Mouse (Mus musculus) retina, postnatal 7 days (tissue): ENCODE results near the gene Lsm2.
"Not testable (repeated sequence)": the region's sequence is repeated elsewhere in the genome, so short reads cannot be mapped to it uniquely, and the experiment has no call there.

Source experiments
- DNase-seq: peaks from one replicate; pipeline ENCODE4 v3.0.0-alpha.2; 2012; ENCODE audit warnings: low read depth, low spot score

Gene Lsm2

DNA sequence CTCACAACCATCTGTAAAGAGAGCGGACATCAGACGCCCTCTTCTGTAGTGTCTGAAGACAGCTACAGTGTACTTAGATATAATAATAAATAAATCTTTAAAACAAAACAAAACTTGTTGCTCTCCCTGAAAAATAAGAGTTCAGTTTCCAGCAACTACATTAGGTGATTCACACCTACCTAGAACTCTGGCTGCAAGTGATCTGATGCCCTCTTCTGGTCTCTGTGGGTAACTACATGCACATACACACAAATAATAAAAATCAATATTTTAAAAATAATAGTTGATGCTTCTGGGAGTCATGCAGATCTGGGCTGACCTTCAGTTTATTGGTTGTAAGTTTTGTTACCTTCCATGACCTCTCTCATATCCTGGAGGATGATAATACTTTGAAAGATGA, 2.6 kb downstream of the Lsm2 start:
- no peak for DNase-seq

DNA sequence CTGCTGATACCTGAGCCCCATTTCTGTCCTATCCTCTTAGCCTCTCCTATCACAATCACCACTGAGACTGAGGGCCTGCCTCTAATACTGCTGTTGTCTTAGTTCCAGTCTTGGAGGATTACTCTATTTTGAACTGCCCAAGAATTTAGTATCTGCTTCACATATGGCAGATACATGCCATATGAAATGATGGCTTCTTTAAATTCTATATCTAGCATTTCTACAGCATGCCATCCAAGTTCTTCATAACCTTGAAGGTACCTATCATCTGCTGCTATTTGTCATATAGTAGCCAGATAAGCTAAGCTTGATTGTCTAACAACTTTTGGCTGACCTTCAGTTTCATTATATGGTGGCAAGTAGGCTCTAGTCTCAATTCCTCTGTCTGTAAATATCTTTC, 13.1 kb downstream of the Lsm2 start:
- DNase-seq = no peak

DNA sequence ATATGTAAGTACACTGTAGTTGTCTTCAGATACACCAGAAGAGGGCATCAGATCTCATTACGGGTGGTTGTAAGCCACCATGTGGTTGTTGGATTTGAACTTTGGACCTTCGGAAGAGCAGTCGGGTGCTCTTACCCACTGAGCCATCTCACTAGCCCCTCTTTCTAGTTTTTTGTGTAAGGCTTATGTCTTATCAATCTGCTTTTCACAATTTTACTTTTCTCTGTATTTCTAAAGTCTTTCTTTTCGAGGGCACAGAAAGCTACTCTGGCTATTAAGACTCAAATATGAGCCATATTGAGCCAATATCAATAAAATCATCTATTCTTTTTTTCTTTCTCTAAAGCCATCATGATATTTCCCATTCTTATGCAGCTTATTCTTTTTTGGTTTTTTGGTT, 13.5 kb downstream of the Lsm2 start:
- DNase-seq = not testable (repeated sequence)

- DNase-seq = not testable (repeated sequence)
Measured at GRCm38 (mm10) chr17:34995927-34996326, 14.3 kb downstream of the Lsm2 start.

GRCm38 (mm10) chr17:34996411-34997141, 14.9 kb downstream of the Lsm2 start:
- no peak for DNase-seq

- no peak for DNase-seq
Measured at GRCm38 (mm10) chr17:34997142-34997483, 15.5 kb downstream of the Lsm2 start.

- no peak for DNase-seq
Measured at GRCm38 (mm10) chr17:34998526-34999430, 17.1 kb downstream of the Lsm2 start.

- not testable (repeated sequence) for DNase-seq
Measured at GRCm38 (mm10) chr17:34999871-35000716, 18.4 kb downstream of the Lsm2 start.

DNA sequence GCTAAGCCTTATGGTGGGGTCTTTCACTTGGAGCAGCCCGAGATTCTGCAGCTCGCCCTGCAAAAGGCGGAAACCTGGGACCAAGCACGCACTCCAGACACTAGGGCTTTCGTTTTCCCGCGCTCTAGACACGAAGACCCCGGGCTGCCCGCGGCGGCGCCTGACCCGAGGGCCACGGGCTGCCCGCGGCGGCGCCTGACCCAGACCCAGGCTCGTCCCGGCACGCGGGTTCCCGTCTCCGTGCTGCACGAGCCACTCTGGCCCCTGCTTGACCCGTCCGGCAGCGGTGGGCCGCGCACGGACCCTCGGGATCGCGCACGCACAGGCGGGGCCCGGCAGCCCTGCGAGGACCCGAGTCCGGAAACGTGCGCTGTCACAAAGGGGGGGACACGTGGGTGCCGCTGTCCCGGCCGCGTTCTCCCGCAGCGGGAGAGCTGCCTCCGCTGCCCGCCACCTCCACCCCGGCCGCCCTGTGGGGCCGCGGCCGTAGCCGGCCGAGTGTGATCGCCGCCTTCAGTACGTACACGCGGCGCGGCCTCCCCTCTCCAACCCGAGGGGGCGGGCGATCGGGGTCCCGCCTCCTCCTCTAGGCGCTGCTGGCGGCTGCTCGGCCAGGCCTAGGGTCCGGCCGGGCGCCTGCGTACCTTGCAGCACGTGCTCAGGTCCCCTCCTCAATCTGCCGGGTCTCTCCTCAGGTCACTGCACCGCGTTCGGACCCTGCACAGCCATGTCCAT, 19.2 kb downstream of the Lsm2 start, which contains the start of gene Vars:
TSS of gene Vars (plus strand) at position 271 of the 735 bp plus-strand sequence.
- DNase-seq = peak; percentile 77

DNA sequence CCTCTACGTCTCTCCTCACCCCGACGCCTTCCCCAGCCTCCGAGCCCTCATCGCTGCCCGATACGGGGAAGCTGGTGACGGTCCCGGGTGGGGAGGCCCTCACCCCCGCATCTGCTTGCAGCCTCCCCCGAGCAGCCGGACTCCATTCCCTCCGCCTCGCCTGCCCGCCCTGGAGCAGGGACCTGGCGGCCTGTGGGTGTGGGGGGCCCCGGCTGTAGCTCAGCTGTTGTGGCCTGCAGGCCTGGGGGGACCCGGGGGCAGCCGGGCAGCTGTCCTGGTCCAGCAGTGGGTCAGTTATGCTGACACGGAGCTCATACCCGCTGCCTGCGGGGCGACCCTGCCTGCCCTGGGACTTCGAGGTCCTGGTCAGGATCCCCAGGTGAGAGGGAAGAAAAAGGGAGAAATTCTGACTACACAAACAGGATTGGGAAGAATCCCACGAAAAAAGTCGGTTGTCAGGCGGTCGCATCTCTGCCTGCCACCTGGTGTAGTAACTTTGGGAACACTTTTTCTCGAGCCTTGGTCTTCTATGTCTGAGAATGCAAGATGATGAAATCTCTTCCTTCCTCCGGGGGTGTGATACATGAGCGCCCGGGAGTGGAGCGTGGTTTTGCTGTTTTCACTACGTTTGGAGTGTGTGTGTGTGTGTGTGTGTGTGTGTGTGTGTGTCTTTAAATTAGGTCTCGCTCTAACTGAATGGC, 19.9 kb downstream of the Lsm2 start:
- no peak for DNase-seq

DNA sequence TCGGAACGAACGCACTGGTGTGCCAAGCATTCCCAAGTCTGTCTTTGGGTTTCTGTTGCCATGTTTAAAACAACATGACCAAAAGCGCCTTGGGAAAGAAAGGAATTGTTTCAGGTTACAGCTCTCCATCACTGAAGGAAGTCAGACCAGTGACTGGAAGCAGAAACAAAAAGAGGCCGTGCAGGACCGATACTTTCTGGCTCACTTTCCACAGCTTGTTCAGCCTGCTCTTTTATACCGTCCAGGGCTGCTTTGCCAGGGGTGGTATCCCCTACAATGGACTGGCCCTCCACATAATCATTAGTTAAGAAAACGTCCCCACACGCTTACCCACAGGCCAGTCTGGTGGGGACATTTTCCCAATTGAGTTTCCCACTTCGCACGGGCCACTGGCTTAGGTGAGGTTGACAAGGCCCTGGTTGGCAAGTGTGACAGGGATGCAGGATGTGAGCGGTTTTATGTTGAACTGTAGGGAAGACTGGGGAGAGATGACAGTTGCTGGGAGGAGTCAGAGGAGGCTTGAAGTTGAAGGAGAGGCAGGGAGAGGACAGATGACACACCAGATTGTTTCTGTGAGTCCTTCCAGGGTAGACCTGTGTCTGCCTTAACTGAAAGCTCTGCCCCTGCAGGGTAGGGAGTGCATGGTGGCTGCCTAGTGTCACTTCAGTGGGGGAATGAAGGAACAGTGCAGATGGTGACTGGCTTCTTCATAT, 20.6 kb downstream of the Lsm2 start:
- DNase-seq = no peak

DNA sequence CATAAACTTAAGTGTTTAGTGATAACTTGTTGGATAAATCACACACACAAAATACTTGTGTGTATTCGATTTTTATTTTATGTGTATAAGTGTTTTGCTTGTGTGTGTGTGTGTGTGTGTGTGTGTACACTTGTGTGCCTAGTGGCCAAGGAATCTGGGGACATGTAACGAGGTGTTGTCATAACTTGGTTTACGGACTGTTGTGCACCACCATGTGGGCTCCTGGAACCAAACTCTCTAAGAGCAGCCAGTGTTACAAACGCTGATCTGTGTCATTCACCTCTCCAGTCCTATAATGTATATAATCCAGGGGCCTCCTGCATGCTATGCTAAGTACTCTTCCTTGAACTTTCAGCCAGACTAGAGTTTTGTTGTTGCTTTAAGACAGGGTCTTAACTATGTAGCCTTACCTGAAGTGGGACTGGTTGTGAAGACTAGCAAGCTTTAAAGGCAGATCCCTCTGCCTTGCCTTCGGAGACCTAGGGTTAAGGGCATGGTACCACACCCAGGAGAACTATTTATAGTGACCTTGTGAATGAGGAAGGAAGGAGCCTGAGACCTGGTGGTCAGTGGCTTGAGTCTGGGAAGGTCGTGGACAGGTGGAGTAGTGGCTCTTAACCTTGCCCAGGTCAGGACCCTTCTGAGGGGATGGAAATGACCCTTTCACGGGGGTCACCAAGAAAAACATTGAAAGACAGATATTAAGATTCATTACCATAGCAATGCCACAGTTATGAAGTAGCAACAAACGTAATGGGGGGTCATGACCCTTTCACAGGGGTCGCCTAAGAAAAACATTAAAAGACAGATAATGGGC, 21.6 kb downstream of the Lsm2 start:
- DNase-seq = no peak

- DNase-seq = no peak
Measured at GRCm38 (mm10) chr17:35004075-35004717, 22.5 kb downstream of the Lsm2 start.

DNA sequence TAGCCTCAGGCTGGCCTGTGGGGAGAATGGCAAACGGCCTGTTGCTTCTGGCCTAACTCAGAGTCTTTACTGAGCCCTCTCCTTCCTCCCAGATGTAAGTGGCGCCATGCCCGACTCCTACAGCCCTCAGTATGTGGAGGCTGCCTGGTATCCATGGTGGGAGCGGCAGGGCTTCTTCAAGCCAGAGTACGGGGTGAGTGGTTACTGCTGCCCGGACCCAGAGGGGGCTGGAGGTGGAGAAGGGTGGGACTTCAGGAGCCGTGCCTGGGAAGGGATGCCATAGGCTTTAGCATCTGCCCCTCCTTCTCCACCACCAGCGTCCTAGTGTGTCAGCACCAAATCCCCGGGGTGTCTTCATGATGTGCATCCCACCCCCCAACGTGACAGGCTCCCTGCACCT, 23.5 kb downstream of the Lsm2 start:
- no peak for DNase-seq

GRCm38 (mm10) chr17:35005902-35006301, 24.2 kb downstream of the Lsm2 start:
- DNase-seq = not testable (repeated sequence)

- no peak for DNase-seq
Measured at GRCm38 (mm10) chr17:35007387-35007991, 25.8 kb downstream of the Lsm2 start.

DNA sequence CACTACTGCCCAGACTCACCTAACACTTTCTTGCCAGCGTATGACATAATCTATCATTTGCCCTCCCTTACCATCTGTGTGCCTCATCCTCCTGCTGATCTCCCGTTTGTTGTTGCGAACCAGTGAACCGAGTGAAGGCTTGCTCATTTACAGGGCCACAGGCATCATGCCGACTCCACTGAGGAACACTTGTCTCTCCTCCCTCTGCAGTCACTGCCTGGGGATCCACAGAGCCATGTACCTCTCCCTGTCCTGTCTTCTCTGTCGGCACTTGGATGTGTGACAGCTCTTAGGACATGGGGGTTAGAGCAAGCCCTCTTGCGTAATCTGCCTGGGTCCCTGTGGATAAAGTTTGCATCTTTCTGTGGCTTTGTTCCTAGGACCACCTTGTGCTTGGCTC, 27.9 kb downstream of the Lsm2 start:
- no peak for DNase-seq

- no peak for DNase-seq
Measured at GRCm38 (mm10) chr17:35011440-35011839, 29.8 kb downstream of the Lsm2 start.
